Mouse (Mus musculus) heart, postnatal 0 days (tissue): ENCODE measurements around the gene Nfia.

Experiments used
- CTCF ChIP-seq: IDR thresholded peaks from 2 replicates; pipeline ENCODE4 v1.5.1; 2016; ENCODE audit warnings: antibody characterized with exemption, control low read depth, low read depth
- EP300 ChIP-seq: IDR thresholded peaks from 2 replicates; pipeline ENCODE4 v1.6.1; 2016; ENCODE audit warnings: antibody characterized with exemption, low read depth

GRCm38 (mm10) chr4:97830051-97830853 lies 57.7 kb downstream of the Nfia start:
- no peak for TF ChIP-seq CTCF
- TF ChIP-seq EP300: no peak
